Mouse (Mus musculus): ENCODE data around the gene 4921539E11Rik. TPM values are rescaled to one million over a fixed set of nuclear protein-coding genes. Genes with fewer than 3 reads are reported as not detected.
A peak's percentile ranks its signal among the peaks of the same experiment; 100 is the strongest.

The 4921539E11Rik gene
- polyA plus RNA-seq, 1 experiment from 2014 or later, result not detected

DNA sequence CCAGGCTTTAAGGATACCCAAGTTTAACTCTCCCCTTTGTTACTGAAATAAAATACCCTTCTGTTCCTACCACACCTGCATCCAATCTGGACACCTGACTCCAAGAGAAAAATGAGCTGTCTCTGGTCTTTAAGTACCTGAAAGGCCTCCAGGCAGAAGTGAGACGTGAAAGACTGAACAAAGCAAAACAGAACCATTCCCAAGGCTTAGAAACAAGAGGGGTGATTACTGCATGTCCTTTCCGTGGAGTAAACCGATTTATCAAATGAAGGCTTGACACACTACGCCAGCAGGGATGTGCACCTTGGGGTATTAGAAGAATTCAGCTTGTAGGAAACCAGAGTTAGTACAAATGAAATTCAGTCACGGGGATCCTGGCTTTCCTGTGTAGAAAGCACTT is 71.7 kb downstream of the 4921539E11Rik start:
- Histone ChIP-seq H3K9me3 (ENCODE audit: control insufficient read depth, low read length) (no peaks in the 10 kb centered on the region), H3K4me2 (ENCODE audit: low read depth, low read length) (no peak overlapping the region), H3K27ac (replicated peaks; ENCODE audit: low read depth, low read length) (peak overlapping the region; percentile 41; the same call in 1 of the 2 replicates), H3K4me3 (ENCODE audit: low read depth, low read length) (no peak overlapping the region), H3K27me3 (replicated peaks; ENCODE audit: control insufficient read depth, insufficient read depth, low read length) (no peaks in the 10 kb centered on the region), H3K4me1 (ENCODE audit: control insufficient read depth, insufficient read depth, low read length) (no peaks in the 10 kb centered on the region), H3K9ac (ENCODE audit: low read depth, low read length) (no peak overlapping the region), H3K36me3 (ENCODE audit: control insufficient read depth, insufficient read depth, low read length) (no peaks in the 10 kb centered on the region)
- 22% methylated on average over 5 of the region's 5 CpGs for WGBS
- ATAC-seq (ENCODE audit: low read depth), result peak; percentile 55; the same call in 1 of the 2 replicates
- DNase-seq (ENCODE audit: low spot score), result peak; percentile 78

DNA sequence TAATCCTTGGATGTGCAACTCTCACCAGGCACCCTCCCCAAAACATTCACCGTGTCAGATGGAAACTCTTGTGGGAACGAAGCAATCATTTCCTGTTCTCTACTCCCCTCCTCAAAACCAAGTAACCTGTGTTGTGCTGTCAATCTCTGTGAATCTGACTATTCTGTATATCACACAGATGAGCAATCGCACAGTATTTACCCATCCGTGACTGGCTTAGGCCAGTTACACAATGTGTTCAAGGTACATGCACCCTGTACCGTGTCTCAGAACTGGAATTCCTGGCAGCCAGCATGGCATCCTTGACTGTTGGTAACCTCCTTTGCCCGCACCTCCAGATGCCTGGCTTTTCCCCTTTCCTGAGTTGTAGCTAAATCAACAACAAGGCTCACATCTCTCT is 74.6 kb downstream of the 4921539E11Rik start:
- H3K4me2 ChIP-seq (ENCODE audit: low read depth, low read length), result no peak overlapping the region
- peaks cover 4% of the 10 kb centered on the region; the same call in 1 of the 2 replicates for H3K36me3 ChIP-seq (ENCODE audit: control insufficient read depth, insufficient read depth, low read length)
- no peak for DNase-seq (ENCODE audit: low spot score)
- no peak overlapping the region for H3K4me3 ChIP-seq (ENCODE audit: low read depth, low read length)
- WGBS, result 70% methylated on average over 6 of the region's 6 CpGs
- H3K9me3 ChIP-seq (ENCODE audit: control insufficient read depth, low read length), result no peaks in the 10 kb centered on the region
- H3K27ac ChIP-seq (replicated peaks; ENCODE audit: low read depth, low read length), result no peak overlapping the region
- H3K4me1 ChIP-seq (ENCODE audit: control insufficient read depth, insufficient read depth, low read length), result peaks cover 13% of the 10 kb centered on the region
- no peak overlapping the region for H3K9ac ChIP-seq (ENCODE audit: low read depth, low read length)
- ATAC-seq (ENCODE audit: low read depth), result no peak
- H3K27me3 ChIP-seq (replicated peaks; ENCODE audit: control insufficient read depth, insufficient read depth, low read length), result no peaks in the 10 kb centered on the region

GRCm38 (mm10) chr4:103214925-103215820 is 75.5 kb downstream of the 4921539E11Rik start, which contains the start of gene Slc35d1:
Gene Slc35d1, minus strand, starts transcription at chr4:103215164.
- peak; percentile 91 for DNase-seq (ENCODE audit: low spot score)
- 6% methylated on average over 20 of the region's 70 CpGs for WGBS
- peak; percentile 88 for ATAC-seq (ENCODE audit: low read depth)

GRCm38 (mm10) chr4:103214498-103214924 is 76.2 kb downstream of the 4921539E11Rik start:
- 0% methylated on average over 18 of the region's 48 CpGs for WGBS
- Histone ChIP-seq H3K27ac (replicated peaks; ENCODE audit: low read depth, low read length) (peak overlapping the region; percentile 99), H3K27me3 (replicated peaks; ENCODE audit: control insufficient read depth, insufficient read depth, low read length) (no peaks in the 10 kb centered on the region), H3K4me2 (ENCODE audit: low read depth, low read length) (peak overlapping the region; percentile 71), H3K4me3 (ENCODE audit: low read depth, low read length) (peak overlapping the region; percentile 97), H3K9me3 (ENCODE audit: control insufficient read depth, low read length) (no peaks in the 10 kb centered on the region), H3K4me1 (ENCODE audit: control insufficient read depth, insufficient read depth, low read length) (peaks cover 13% of the 10 kb centered on the region), H3K36me3 (ENCODE audit: control insufficient read depth, insufficient read depth, low read length) (peaks cover 18% of the 10 kb centered on the region), H3K9ac (ENCODE audit: low read depth, low read length) (peak overlapping the region; percentile 99)
- ATAC-seq (ENCODE audit: low read depth) (peak; percentile 46; the same call in 1 of the 2 replicates), DNase-seq (ENCODE audit: low spot score) (peak; percentile 80)

More at GRCm38 (mm10) chr4:103214925-103215820, 75.5 kb downstream of the 4921539E11Rik start, which contains the start of gene Slc35d1:
- peaks cover 13% of the 10 kb centered on the region for H3K4me1 ChIP-seq (ENCODE audit: control insufficient read depth, insufficient read depth, low read length)
- H3K27ac ChIP-seq (replicated peaks; ENCODE audit: low read depth, low read length), result peak within 1 kb of the TSS; percentile 99
- H3K4me3 ChIP-seq (ENCODE audit: low read depth, low read length), result peak within 1 kb of the TSS; percentile 97
- H3K27me3 ChIP-seq (replicated peaks; ENCODE audit: control insufficient read depth, insufficient read depth, low read length), result no peaks in the 10 kb centered on the region
- peak within 1 kb of the TSS; percentile 99 for H3K9ac ChIP-seq (ENCODE audit: low read depth, low read length)
- H3K4me2 ChIP-seq (ENCODE audit: low read depth, low read length), result peak within 1 kb of the TSS; percentile 71
- H3K36me3 ChIP-seq (ENCODE audit: control insufficient read depth, insufficient read depth, low read length), result peaks cover 12% of the 10 kb centered on the region
- H3K9me3 ChIP-seq (ENCODE audit: control insufficient read depth, low read length), result no peaks in the 10 kb centered on the region

GRCm38 (mm10) chr4:103213859-103214497 is 76.7 kb downstream of the 4921539E11Rik start:
- Histone ChIP-seq H3K9me3 (ENCODE audit: control insufficient read depth, low read length) (no peaks in the 10 kb centered on the region), H3K4me3 (ENCODE audit: low read depth, low read length) (peak overlapping the region; percentile 97), H3K9ac (ENCODE audit: low read depth, low read length) (peak overlapping the region; percentile 99), H3K4me2 (ENCODE audit: low read depth, low read length) (peak overlapping the region; percentile 71), H3K27ac (replicated peaks; ENCODE audit: low read depth, low read length) (peak overlapping the region; percentile 99), H3K4me1 (ENCODE audit: control insufficient read depth, insufficient read depth, low read length) (peaks cover 13% of the 10 kb centered on the region), H3K36me3 (ENCODE audit: control insufficient read depth, insufficient read depth, low read length) (peaks cover 23% of the 10 kb centered on the region), H3K27me3 (replicated peaks; ENCODE audit: control insufficient read depth, insufficient read depth, low read length) (no peaks in the 10 kb centered on the region)
- WGBS, result under 1% methylated on average over 30 of the region's 30 CpGs
- DNase-seq (ENCODE audit: low spot score), result peak; percentile 63
- ATAC-seq (ENCODE audit: low read depth), result no peak

GRCm38 (mm10) chr4:103208553-103208952 is 82.1 kb downstream of the 4921539E11Rik start:
- no peak for ATAC-seq (ENCODE audit: low read depth)
- peaks cover 12% of the 10 kb centered on the region for H3K4me1 ChIP-seq (ENCODE audit: control insufficient read depth, insufficient read depth, low read length)
- no peak for DNase-seq (ENCODE audit: low spot score)
- WGBS, result 85% methylated on average over 1 of the region's 1 CpGs
- no peaks in the 10 kb centered on the region for H3K9me3 ChIP-seq (ENCODE audit: control insufficient read depth, low read length)
- H3K9ac ChIP-seq (ENCODE audit: low read depth, low read length), result no peak overlapping the region
- no peaks in the 10 kb centered on the region for H3K27me3 ChIP-seq (replicated peaks; ENCODE audit: control insufficient read depth, insufficient read depth, low read length)
- no peak overlapping the region for H3K4me2 ChIP-seq (ENCODE audit: low read depth, low read length)
- no peak overlapping the region for H3K27ac ChIP-seq (replicated peaks; ENCODE audit: low read depth, low read length)
- peaks cover 67% of the 10 kb centered on the region for H3K36me3 ChIP-seq (ENCODE audit: control insufficient read depth, insufficient read depth, low read length)
- H3K4me3 ChIP-seq (ENCODE audit: low read depth, low read length), result no peak overlapping the region

DNA sequence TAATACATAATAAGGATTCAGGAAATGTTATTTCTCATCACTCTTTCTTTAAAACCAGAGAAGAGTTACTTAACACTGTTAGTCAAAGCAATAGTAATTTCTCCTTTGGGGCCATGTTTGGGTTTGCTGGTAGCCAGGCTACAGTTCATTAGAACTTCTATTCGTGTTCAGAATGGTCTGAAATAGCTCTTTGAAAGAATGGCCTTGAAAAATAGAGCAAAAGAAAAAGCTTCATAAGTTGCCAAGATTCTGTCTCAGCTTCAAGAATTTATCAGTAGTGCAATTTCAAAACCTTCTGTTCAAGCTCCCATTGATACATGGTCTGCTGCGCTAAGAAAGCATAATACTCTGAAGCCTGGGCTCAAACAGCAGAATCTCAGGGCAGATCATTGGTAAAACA is 87.0 kb downstream of the 4921539E11Rik start:
- Histone ChIP-seq H3K4me1 (ENCODE audit: control insufficient read depth, insufficient read depth, low read length) (no peaks in the 10 kb centered on the region), H3K9me3 (ENCODE audit: control insufficient read depth, low read length) (no peaks in the 10 kb centered on the region), H3K9ac (ENCODE audit: low read depth, low read length) (no peak overlapping the region), H3K36me3 (ENCODE audit: control insufficient read depth, insufficient read depth, low read length) (peaks cover 82% of the 10 kb centered on the region), H3K4me2 (ENCODE audit: low read depth, low read length) (no peak overlapping the region), H3K4me3 (ENCODE audit: low read depth, low read length) (no peak overlapping the region), H3K27ac (replicated peaks; ENCODE audit: low read depth, low read length) (no peak overlapping the region), H3K27me3 (replicated peaks; ENCODE audit: control insufficient read depth, insufficient read depth, low read length) (no peaks in the 10 kb centered on the region)
- WGBS, result 85% methylated on average over 2 of the region's 2 CpGs
- DNase-seq (ENCODE audit: low spot score) (no peak), ATAC-seq (ENCODE audit: low read depth) (no peak)

- no peak overlapping the region for H3K9ac ChIP-seq (ENCODE audit: low read depth, low read length)
- 96% methylated on average over 1 of the region's 1 CpGs for WGBS
- H3K36me3 ChIP-seq (ENCODE audit: control insufficient read depth, insufficient read depth, low read length), result peaks cover 76% of the 10 kb centered on the region
- no peaks in the 10 kb centered on the region for H3K27me3 ChIP-seq (replicated peaks; ENCODE audit: control insufficient read depth, insufficient read depth, low read length)
- no peak overlapping the region for H3K27ac ChIP-seq (replicated peaks; ENCODE audit: low read depth, low read length)
- H3K4me3 ChIP-seq (ENCODE audit: low read depth, low read length), result no peak overlapping the region
- H3K9me3 ChIP-seq (ENCODE audit: control insufficient read depth, low read length), result no peaks in the 10 kb centered on the region
- DNase-seq (ENCODE audit: low spot score) (no peak), ATAC-seq (ENCODE audit: low read depth) (no peak)
- H3K4me2 ChIP-seq (ENCODE audit: low read depth, low read length), result no peak overlapping the region
- no peaks in the 10 kb centered on the region for H3K4me1 ChIP-seq (ENCODE audit: control insufficient read depth, insufficient read depth, low read length)
Measured at GRCm38 (mm10) chr4:103200046-103200445, 90.6 kb downstream of the 4921539E11Rik start.

Data from embryonic facial prominence, embryonic 14.5 days (tissue).